ENCODE assay signal across 8 mouse cellular contexts in the genomic region with DNA sequence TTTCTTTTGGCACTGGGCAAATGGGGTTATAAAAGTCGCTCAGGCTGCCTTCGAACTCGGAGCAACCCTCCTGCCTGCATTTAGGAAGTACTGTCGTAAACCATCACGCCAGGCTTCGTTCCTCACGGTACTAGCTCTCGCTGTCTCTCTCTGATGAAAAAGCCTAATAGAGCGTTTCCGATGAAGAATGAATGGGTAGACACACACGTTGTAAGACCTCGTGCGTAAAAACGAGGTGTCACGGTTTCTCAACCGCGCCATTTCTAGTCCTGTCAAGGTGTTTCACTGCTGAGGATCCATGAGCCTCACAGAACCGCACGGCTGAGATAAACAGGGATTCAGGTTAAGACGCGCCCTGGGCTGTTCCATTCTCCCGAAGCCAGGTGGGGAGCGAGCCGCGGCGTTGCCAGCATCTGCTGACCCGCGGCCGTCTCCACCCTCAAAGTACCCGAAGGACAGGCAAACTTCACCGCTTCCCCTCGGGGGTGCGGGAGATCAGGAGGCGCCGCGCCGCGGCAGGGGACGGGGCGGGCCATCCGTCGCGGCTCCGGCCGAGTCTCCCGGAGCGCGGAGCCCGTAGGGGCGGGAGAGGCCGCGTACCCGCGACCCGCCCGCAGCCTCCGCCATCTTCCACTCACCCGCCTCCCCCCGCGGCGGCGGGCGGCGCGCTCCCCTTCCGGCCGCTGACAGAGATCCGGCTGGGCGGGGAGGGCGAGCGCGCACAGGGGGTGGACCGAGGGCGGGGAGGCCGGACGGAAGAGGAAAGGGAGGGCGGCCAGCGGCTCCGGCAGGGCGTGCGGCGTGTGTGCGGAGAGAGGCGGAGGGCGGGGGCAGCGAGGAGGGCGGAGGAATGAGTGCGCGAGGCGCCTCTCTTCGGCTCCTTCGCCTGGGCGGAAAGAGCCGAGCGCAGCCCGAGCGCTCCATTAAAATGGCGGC. TPM values are rescaled to one million over a fixed set of nuclear protein-coding genes. Genes with fewer than 3 reads are reported as not detected.
DNase-seq lines count a peak whose midpoint lies in the region; ATAC-seq and TF ChIP-seq lines count a peak whose summit lies in the region.

No protein-coding gene starts in this region.

- under 1% methylated on average over 85 of the region's 98 CpGs for WGBS in forebrain, embryonic 11.5 days
- WGBS in heart, postnatal 0 days, result under 1% methylated on average over 65 of the region's 98 CpGs
- 0% methylated on average over 73 of the region's 98 CpGs for WGBS in liver, embryonic 16.5 days (ENCODE audit: insufficient replicate concordance)
- under 1% methylated on average over 91 of the region's 98 CpGs for WGBS in neural tube, embryonic 13.5 days

- peak overlapping the region; percentile 93 for H3K4me3 ChIP-seq in forebrain, embryonic 11.5 days (ENCODE audit: low read depth, low read length)
- H3K4me3 ChIP-seq in heart, postnatal 0 days (ENCODE audit: low read depth, low read length), result peak overlapping the region; percentile 100
- peak overlapping the region; percentile 94 for H3K4me3 ChIP-seq in liver, embryonic 16.5 days (ENCODE audit: low read depth, low read length)
- peak overlapping the region; percentile 97 for H3K4me3 ChIP-seq in neural tube, embryonic 13.5 days
- H3K4me3 ChIP-seq in testis, adult 2 months (ENCODE audit: control insufficient read depth, low read depth, low read length), result peak overlapping the region; percentile 94

- ATAC-seq in forebrain, embryonic 11.5 days (replicated peaks; ENCODE audit: low FRiP score), result peak; percentile 95
- peak; percentile 96 for ATAC-seq in heart, postnatal 0 days (ENCODE audit: insufficient read depth, low read depth)
- ATAC-seq in liver, embryonic 16.5 days (ENCODE audit: low read depth), result peak; percentile 96
- peak; percentile 95 for ATAC-seq in neural tube, embryonic 13.5 days (ENCODE audit: low read depth)

- TF ChIP-seq POLR2A in testis, adult 2 months (IDR thresholded peaks at IDR 0.05; ENCODE audit: control insufficient read depth, low read depth, low read length), result peak; percentile 90

- H3K36me3 ChIP-seq in forebrain, embryonic 11.5 days (ENCODE audit: control insufficient read depth, insufficient read depth, low read length), result no peaks in the 10 kb centered on the region
- H3K36me3 ChIP-seq in heart, postnatal 0 days (replicated peaks; ENCODE audit: control insufficient read depth, insufficient read depth, low read length), result no peaks in the 10 kb centered on the region
- no peaks in the 10 kb centered on the region for H3K36me3 ChIP-seq in liver, embryonic 16.5 days (ENCODE audit: control insufficient read depth, insufficient read depth)
- no peaks in the 10 kb centered on the region for H3K36me3 ChIP-seq in neural tube, embryonic 13.5 days
- no peaks in the 10 kb centered on the region for H3K36me3 ChIP-seq in testis, adult 2 months (ENCODE audit: control insufficient read depth, insufficient read depth, low read length)

- TF ChIP-seq CTCF in heart, postnatal 0 days (IDR thresholded peaks at IDR 0.05; ENCODE audit: low read depth), result no peak
- TF ChIP-seq CTCF in testis, adult 2 months (IDR thresholded peaks at IDR 0.05; ENCODE audit: control insufficient read depth, insufficient read depth, insufficient replicate concordance, low read depth, low read length), result no peak

- H3K4me2 ChIP-seq in forebrain, embryonic 11.5 days (ENCODE audit: low read depth, low read length, severe bottlenecking), result peak overlapping the region; percentile 59
- peak overlapping the region; percentile 85 for H3K4me2 ChIP-seq in heart, postnatal 0 days (ENCODE audit: low read depth, low read length)
- peak overlapping the region; percentile 74 for H3K4me2 ChIP-seq in liver, embryonic 16.5 days (ENCODE audit: low read depth, low read length)
- peak overlapping the region; percentile 62 for H3K4me2 ChIP-seq in neural tube, embryonic 13.5 days

- no peaks in the 10 kb centered on the region; the same call in 1 of the 2 replicates for H3K4me1 ChIP-seq in forebrain, embryonic 11.5 days (replicated peaks; ENCODE audit: control insufficient read depth, insufficient read depth, low read length)
- H3K4me1 ChIP-seq in heart, postnatal 0 days (ENCODE audit: control insufficient read depth, insufficient read depth), result peaks cover 8% of the 10 kb centered on the region
- peaks cover 18% of the 10 kb centered on the region for H3K4me1 ChIP-seq in liver, embryonic 16.5 days (ENCODE audit: control insufficient read depth, low read depth, low read length)
- peaks cover 21% of the 10 kb centered on the region for H3K4me1 ChIP-seq in neural tube, embryonic 13.5 days (replicated peaks)
- H3K4me1 ChIP-seq in testis, adult 2 months (ENCODE audit: control insufficient read depth, insufficient read depth, low read length), result peaks cover 2% of the 10 kb centered on the region; the same call in 1 of the 2 replicates

- H3K9ac ChIP-seq in forebrain, embryonic 11.5 days (ENCODE audit: low read length), result peak overlapping the region; percentile 92
- peak overlapping the region; percentile 99 for H3K9ac ChIP-seq in heart, postnatal 0 days (replicated peaks; ENCODE audit: low read depth, low read length)
- H3K9ac ChIP-seq in liver, embryonic 16.5 days (ENCODE audit: low read depth, low read length), result peak overlapping the region; percentile 98
- peak overlapping the region; percentile 96 for H3K9ac ChIP-seq in neural tube, embryonic 13.5 days

- no peaks in the 10 kb centered on the region for H3K27me3 ChIP-seq in forebrain, embryonic 11.5 days (ENCODE audit: control insufficient read depth, insufficient read depth, low read length)
- H3K27me3 ChIP-seq in heart, postnatal 0 days (ENCODE audit: control insufficient read depth, insufficient read depth, low read length), result no peaks in the 10 kb centered on the region
- H3K27me3 ChIP-seq in liver, embryonic 16.5 days (ENCODE audit: control insufficient read depth, insufficient read depth, low read depth, low read length), result no peaks in the 10 kb centered on the region
- H3K27me3 ChIP-seq in neural tube, embryonic 13.5 days, result no peaks in the 10 kb centered on the region
- no peaks in the 10 kb centered on the region for H3K27me3 ChIP-seq in testis, adult 2 months (ENCODE audit: control insufficient read depth, insufficient read depth, low read length)

- H3K27ac ChIP-seq in forebrain, embryonic 11.5 days (ENCODE audit: low read depth, low read length), result peak overlapping the region; percentile 98
- H3K27ac ChIP-seq in heart, postnatal 0 days (ENCODE audit: low read depth), result peak overlapping the region; percentile 100
- peak overlapping the region; percentile 99 for H3K27ac ChIP-seq in liver, embryonic 16.5 days (ENCODE audit: low read length)
- H3K27ac ChIP-seq in neural tube, embryonic 13.5 days (replicated peaks), result peak overlapping the region; percentile 99
- H3K27ac ChIP-seq in testis, adult 2 months (ENCODE audit: control insufficient read depth, insufficient read depth, low read depth, low read length), result peak overlapping the region; percentile 97

- no peaks in the 10 kb centered on the region for H3K9me3 ChIP-seq in forebrain, embryonic 11.5 days (ENCODE audit: control insufficient read depth, low read length)
- no peaks in the 10 kb centered on the region for H3K9me3 ChIP-seq in heart, postnatal 0 days (replicated peaks; ENCODE audit: control insufficient read depth, low read length)
- no peaks in the 10 kb centered on the region for H3K9me3 ChIP-seq in liver, embryonic 16.5 days (replicated peaks; ENCODE audit: control insufficient read depth, low read length)
- no peaks in the 10 kb centered on the region for H3K9me3 ChIP-seq in neural tube, embryonic 13.5 days

- DNase-seq in CD8-positive naive resting alpha-beta T cell, adult 2 months (ENCODE audit: low read depth in 2 of 2, low spot score in 2 of 2), result peak; percentile 94 to 96
- DNase-seq in c-Kit-positive CD71-negative TER-119-negative erythroid progenitor cells, embryonic 14.5 days (ENCODE audit: low read depth), result peak; percentile 88
- peak; percentile 99 for DNase-seq in forebrain, embryonic 11.5 days (ENCODE audit: low spot score)
- peak; percentile 99 for DNase-seq in heart, postnatal 0 days (ENCODE audit: low spot score)
- peak; percentile 97 to 98 for DNase-seq in kidney, postnatal 4 days

- TF ChIP-seq EP300 in heart, postnatal 0 days (IDR thresholded peaks at IDR 0.05; ENCODE audit: low read depth), result peak; percentile 38; the same call in 1 of the 2 replicates

RNA-seq across cellular contexts. Expression of gene Usp34, which starts 0.8 kb away (rescaled TPM):
- polyA plus RNA-seq in forebrain, embryonic 11.5 days (2014; fragmentation: Nextera tagmentation; extraction: Ambion mirVana), result 30.8 and 32.8 TPM in 2 replicates
- total RNA-seq in heart, postnatal 0 days (2014; rRNA removed; ENCODE audit: low replicate concordance), result 37.1 and 42.7 TPM in 2 replicates
- polyA plus RNA-seq in heart, postnatal 0 days (2015; fragmentation: Nextera tagmentation; extraction: Ambion mirVana), result 9.2 and 11.4 TPM in 2 replicates
- 6.4 and 7.3 TPM in 2 replicates for polyA plus RNA-seq in liver, embryonic 16.5 days (2015; fragmentation: Nextera tagmentation; extraction: Ambion mirVana)
- polyA plus RNA-seq in neural tube, embryonic 13.5 days (2015; fragmentation: Nextera tagmentation; extraction: Ambion mirVana), result 27.3 and 29.6 TPM in 2 replicates
- 14.9 and 23.4 TPM in 2 replicates for polyA plus RNA-seq in testis, adult 2 months (2012; rRNA removed)

RNA-seq across cellular contexts. Expression of gene Xpo1, which starts 50.1 kb away (rescaled TPM):
- 176 and 187 TPM in 2 replicates for polyA plus RNA-seq in forebrain, embryonic 11.5 days (2014; fragmentation: Nextera tagmentation; extraction: Ambion mirVana)
- total RNA-seq in heart, postnatal 0 days (2014; rRNA removed; ENCODE audit: low replicate concordance), result 33.4 and 38.4 TPM in 2 replicates
- polyA plus RNA-seq in heart, postnatal 0 days (2015; fragmentation: Nextera tagmentation; extraction: Ambion mirVana), result 19.1 and 21.2 TPM in 2 replicates
- 33.0 and 36.3 TPM in 2 replicates for polyA plus RNA-seq in liver, embryonic 16.5 days (2015; fragmentation: Nextera tagmentation; extraction: Ambion mirVana)
- polyA plus RNA-seq in neural tube, embryonic 13.5 days (2015; fragmentation: Nextera tagmentation; extraction: Ambion mirVana), result 66.7 and 74.3 TPM in 2 replicates
- polyA plus RNA-seq in testis, adult 2 months (2012; rRNA removed), result 6.8 and 9.6 TPM in 2 replicates

Comparison
In these comparisons a context has a peak if more than half of its experiments do, and no peak if none do; other contexts are left out.
1. Peak in every context shown above with its lines: DNase-seq, ATAC-seq, H3K4me3 ChIP-seq and H3K27ac ChIP-seq.